ENCODE assay signal across 14 mouse cellular contexts in genomic region chr5:139051276-139051675, GRCm38 (mm10). TPM values are rescaled to one million over a fixed set of nuclear protein-coding genes. Genes with fewer than 3 reads are reported as not detected.
DNase-seq lines count a peak whose midpoint lies in the region; ATAC-seq and TF ChIP-seq lines count a peak whose summit lies in the region.
"Had no signal": no experiment of that assay in that cellular context is flagged by ENCODE, and none has a peak within 500 bp of the region (broad histone marks: within the 10 kb centered on the region; RNA-seq: fewer than 3 reads in every experiment).

No protein-coding gene starts in this region.

- no peak overlapping the region for H3K4me2 ChIP-seq in midbrain, postnatal 0 days (ENCODE audit: low read depth, low read length, poor library complexity, severe bottlenecking)
- H3K4me2 ChIP-seq in kidney, embryonic 14.5 days (replicated peaks; ENCODE audit: low read depth, low read length) = no peak overlapping the region

- no peak overlapping the region for H3K27ac ChIP-seq in midbrain, postnatal 0 days (ENCODE audit: low read depth, low read length)
- H3K27ac ChIP-seq in kidney, embryonic 14.5 days (ENCODE audit: low read depth, low read length) = no peak overlapping the region
- H3K27ac ChIP-seq: heart, adult 2 months had no signal

- DNase-seq in cerebellum, postnatal 10 days = peak; percentile 46 to 72
- DNase-seq in cerebellum, postnatal 25 days = no peak
- DNase-seq in frontal cortex, adult 2 months (ENCODE audit: extremely low spot score in 1 of 2, low spot score in 1 of 2) = peak; percentile 31 to 55
- DNase-seq in layer of hippocampus, postnatal 10 days (ENCODE audit: low spot score in 2 of 2) = peak; percentile 72 to 76
- peak; percentile 55 for DNase-seq in midbrain, postnatal 0 days (ENCODE audit: low spot score)
- DNase-seq: adrenal gland, adult 8-10 months; cerebellum, adult 8-10 months; heart, adult 2 months had no signal

- H3K4me1 ChIP-seq in midbrain, postnatal 0 days (ENCODE audit: insufficient read depth, low read length) = no peaks in the 10 kb centered on the region
- peaks cover 3% of the 10 kb centered on the region; the same call in 1 of the 2 replicates for H3K4me1 ChIP-seq in kidney, embryonic 14.5 days (ENCODE audit: control insufficient read depth, insufficient read depth, low read length)

- no peak for TF ChIP-seq CTCF in midbrain, postnatal 0 days (IDR thresholded peaks at IDR 0.05)

- no peak overlapping the region for H3K4me3 ChIP-seq in midbrain, postnatal 0 days (ENCODE audit: low read depth, low read length)
- H3K4me3 ChIP-seq in kidney, embryonic 14.5 days (ENCODE audit: low read length) = no peak overlapping the region
- H3K4me3 ChIP-seq: erythroblast, embryonic 14.5 days; heart, adult 2 months had no signal

- H3K27me3 ChIP-seq in midbrain, postnatal 0 days (ENCODE audit: insufficient read depth, low read length) = no peaks in the 10 kb centered on the region
- H3K27me3 ChIP-seq in kidney, embryonic 14.5 days (ENCODE audit: control insufficient read depth, insufficient read depth, low read length) = no peaks in the 10 kb centered on the region

- 65% methylated on average over 18 of the region's 18 CpGs for WGBS in midbrain, postnatal 0 days
- WGBS in kidney, embryonic 14.5 days = 93% methylated on average over 18 of the region's 18 CpGs

- ATAC-seq in midbrain, postnatal 0 days (ENCODE audit: low FRiP score) = no peak; the same call in 1 of the 2 replicates
- ATAC-seq in activated CD4-positive, CD25-positive, alpha-beta regulatory T cell, adult 4 months = no peak
- ATAC-seq in erythroid progenitor cell, adult 5-6 weeks (replicated peaks; ENCODE audit: low FRiP score, poor library complexity, severe bottlenecking) = no peak
- no peak for ATAC-seq in kidney, embryonic 14.5 days (ENCODE audit: low FRiP score, low TSS enrichment)

- H3K36me3 ChIP-seq in midbrain, postnatal 0 days (ENCODE audit: insufficient read depth, low read length) = peaks cover 30% of the 10 kb centered on the region
- no peaks in the 10 kb centered on the region for H3K36me3 ChIP-seq in kidney, embryonic 14.5 days (ENCODE audit: control insufficient read depth, insufficient read depth, low read length)
- H3K36me3 ChIP-seq: G1E had no signal

- no peak overlapping the region for H3K9ac ChIP-seq in midbrain, postnatal 0 days (replicated peaks; ENCODE audit: low read length, poor library complexity, severe bottlenecking)
- H3K9ac ChIP-seq in kidney, embryonic 14.5 days (ENCODE audit: low read depth, low read length) = no peak overlapping the region

- H3K9me3 ChIP-seq in midbrain, postnatal 0 days (ENCODE audit: low read length) = no peaks in the 10 kb centered on the region
- H3K9me3 ChIP-seq in kidney, embryonic 14.5 days (ENCODE audit: control insufficient read depth, low read length) = no peaks in the 10 kb centered on the region
- H3K9me3 ChIP-seq: G1E had no signal

RNA-seq across cellular contexts. Expression of gene Pdgfa, which starts 54.1 kb away (rescaled TPM):
- polyA plus RNA-seq in frontal cortex, adult 2 months (2012; rRNA removed) = 34.6 and 43.0 TPM in 2 replicates
- total RNA-seq in layer of hippocampus, postnatal 10 days (2021) = 10 to 100 TPM; 49.2 to 58.5 TPM
- 64.0 and 67.7 TPM in 2 replicates for total RNA-seq in midbrain, postnatal 0 days (2014; rRNA removed)
- 53.8 and 54.5 TPM in 2 replicates for polyA plus RNA-seq in midbrain, postnatal 0 days (2015; fragmentation: Nextera tagmentation; extraction: Ambion mirVana)
- not detected for polyA plus RNA-seq in activated CD4-positive, CD25-positive, alpha-beta regulatory T cell, adult 4 months (2017; shearing (Covaris generic))
- total RNA-seq in erythroid progenitor cell, adult 5-6 weeks (2015; ENCODE audit: low replicate concordance) = not detected in 2 replicates
- total RNA-seq in erythroid progenitor cell, adult 5-6 weeks (2017; ENCODE audit: low replicate concordance) = 0.77 TPM in 1 of 2 replicates, not detected in the other
- polyA plus RNA-seq in kidney, embryonic 14.5 days (2014; fragmentation: Nextera tagmentation; extraction: Ambion mirVana) = 57.7 and 70.2 TPM in 2 replicates
- total RNA-seq: G1E; neutrophil, adult 5-6 weeks had no signal
- polyA plus RNA-seq: G1E had no signal

Comparison
In these comparisons a context has a peak if more than half of its experiments do, and no peak if none do; other contexts are left out.
1. DNase-seq: peak in cerebellum, postnatal 10 days (2 of 2), frontal cortex, adult 2 months (2 of 2), layer of hippocampus, postnatal 10 days (2 of 2) and midbrain, postnatal 0 days (single experiment); none in cerebellum, postnatal 25 days (0 of 2).
2. RNA of gene Pdgfa, which starts 54.1 kb away (polyA plus RNA-seq): 57.7 to 70.2 TPM in kidney, embryonic 14.5 days, 53.8 to 54.5 TPM in midbrain, postnatal 0 days and 34.6 to 43.0 TPM in frontal cortex, adult 2 months; not detected in activated CD4-positive, CD25-positive, alpha-beta regulatory T cell, adult 4 months; every median in the first group is over 10 times any median in the second.